Mouse (Mus musculus): ENCODE measurements around the gene Skap1.
A peak's percentile ranks its signal among the peaks of the same experiment; 100 is the strongest.

The Skap1 gene

GRCm38 (mm10) chr11:96572515-96572914 lies 108.1 kb downstream of the Skap1 start:
- DNase-seq = no peak

- DNase-seq = no peak
Measured at GRCm38 (mm10) chr11:96576491-96577427, 112.4 kb downstream of the Skap1 start.

GRCm38 (mm10) chr11:96578551-96579283 lies 114.3 kb downstream of the Skap1 start:
- DNase-seq = no peak

GRCm38 (mm10) chr11:96581604-96582384 lies 117.4 kb downstream of the Skap1 start:
- DNase-seq = no peak

GRCm38 (mm10) chr11:96582595-96582994 lies 118.2 kb downstream of the Skap1 start:
- DNase-seq = no peak

GRCm38 (mm10) chr11:96589828-96590227 lies 125.4 kb downstream of the Skap1 start:
- DNase-seq = no peak

GRCm38 (mm10) chr11:96595890-96596289 lies 131.5 kb downstream of the Skap1 start:
- DNase-seq = no peak

- no peak for DNase-seq
Measured at GRCm38 (mm10) chr11:96596301-96596700, 131.9 kb downstream of the Skap1 start.

- no peak for DNase-seq
Measured at GRCm38 (mm10) chr11:96602806-96603205, 138.4 kb downstream of the Skap1 start.

- DNase-seq = no peak
Measured at GRCm38 (mm10) chr11:96604306-96604705, 139.9 kb downstream of the Skap1 start.

- DNase-seq = no peak
Measured at GRCm38 (mm10) chr11:96604751-96605450, 140.5 kb downstream of the Skap1 start.

GRCm38 (mm10) chr11:96605516-96605915 lies 141.1 kb downstream of the Skap1 start:
- no peak for DNase-seq

- no peak for DNase-seq
Measured at GRCm38 (mm10) chr11:96612596-96612995, 148.2 kb downstream of the Skap1 start.

GRCm38 (mm10) chr11:96616792-96617191 lies 152.4 kb downstream of the Skap1 start:
- DNase-seq = no peak

GRCm38 (mm10) chr11:96618789-96619445 lies 154.5 kb downstream of the Skap1 start:
- no peak for DNase-seq

- DNase-seq = no peak
Measured at GRCm38 (mm10) chr11:96619576-96619975, 155.2 kb downstream of the Skap1 start.

GRCm38 (mm10) chr11:96620006-96620405 lies 155.6 kb downstream of the Skap1 start:
- no peak for DNase-seq

GRCm38 (mm10) chr11:96620660-96621059 lies 156.3 kb downstream of the Skap1 start:
- DNase-seq = no peak

- DNase-seq = peak; percentile 49
Measured at GRCm38 (mm10) chr11:96621167-96621566, 156.8 kb downstream of the Skap1 start.

- no peak for DNase-seq
Measured at GRCm38 (mm10) chr11:96622782-96623181, 158.4 kb downstream of the Skap1 start.

GRCm38 (mm10) chr11:96624436-96624835 lies 160.0 kb downstream of the Skap1 start:
- DNase-seq = no peak

GRCm38 (mm10) chr11:96629775-96630174 lies 165.4 kb downstream of the Skap1 start:
- DNase-seq = no peak

Measured in cerebellum, adult 8-10 months (tissue).